Mouse (Mus musculus) MEL (cell line): Measurements from ENCODE around the gene Mroh2a. TPM values are rescaled to one million over a fixed set of nuclear protein-coding genes. Genes with fewer than 3 reads are reported as not detected.

Source experiments
- DNase-seq: peaks from one replicate; pipeline ENCODE4 v3.0.0; 2011; ENCODE audit warnings: low read depth, low spot score
- H3K27ac ChIP-seq: 2 replicates; pipeline ENCODE4 v1.5.1; 2012; ENCODE audit warnings: low read depth, mild to moderate bottlenecking, control low read depth, low read length, moderate library complexity; ENCODE audit not compliant: control insufficient read depth
- H3K27me3 ChIP-seq, 2 experiments: fragments of 150-350 bp in 1 of 2; sonication (generic) in 1 of 2; 2 replicates each; pipeline ENCODE4 v1.6.1; 2012; ENCODE audit warnings: low read length in 2 of 2, mild to moderate bottlenecking in 2 of 2, improper control_type of control experiment in 1 of 2, moderate library complexity in 1 of 2; ENCODE audit not compliant: insufficient read depth in 2 of 2, control insufficient read depth in 1 of 2
- H3K36me3 ChIP-seq, 2 experiments: 2 replicates each; pipeline ENCODE4 v1.6.1; 2012 to 2014; ENCODE audit warnings: low read length in 2 of 2, improper control_type of control experiment in 1 of 2, inconsistent platforms in 1 of 2, mild to moderate bottlenecking in 1 of 2; ENCODE audit not compliant: insufficient read depth in 2 of 2, control insufficient read depth in 1 of 2
- H3K4me1 ChIP-seq, 2 experiments: fragments of 150-350 bp in 1 of 2; sonication (generic) in 1 of 2; 2 replicates each; pipeline ENCODE4 v1.6.1; 2012; ENCODE audit warnings: low read length in 2 of 2, improper control_type of control experiment in 1 of 2, mild to moderate bottlenecking in 1 of 2; ENCODE audit not compliant: insufficient read depth in 2 of 2, control insufficient read depth in 1 of 2
- H3K4me3 ChIP-seq, 2 experiments: fragments of 150-350 bp in 1 of 2; sonication (generic) in 1 of 2; 2 replicates each; pipeline ENCODE4 v1.5.1; 2012; ENCODE audit warnings: low read depth in 2 of 2, low read length in 2 of 2, mild to moderate bottlenecking in 2 of 2, moderate library complexity in 2 of 2, control low read depth in 1 of 2, improper control_type of control experiment in 1 of 2; ENCODE audit not compliant: control insufficient read depth in 1 of 2, insufficient read depth in 1 of 2
- H3K79me2 ChIP-seq: 2 replicates; pipeline ENCODE4 v1.6.1; 2012; ENCODE audit warnings: mild to moderate bottlenecking, low read length, moderate library complexity; ENCODE audit not compliant: control insufficient read depth, poor library complexity, insufficient read depth
- H3K9ac ChIP-seq: 2 replicates; pipeline ENCODE4 v1.6.1; 2012; ENCODE audit warnings: low read depth, mild to moderate bottlenecking, control low read depth, low read length, moderate library complexity; ENCODE audit not compliant: control insufficient read depth, poor library complexity, severe bottlenecking
- H3K9me3 ChIP-seq: fragments of 150-350 bp; sonication (generic); replicated peaks from 2 replicates; pipeline ENCODE4 v1.6.1; 2012; ENCODE audit warnings: mild to moderate bottlenecking, low read length, improper control_type of control experiment, moderate library complexity; ENCODE audit not compliant: insufficient read depth
- CTCF ChIP-seq, 3 experiments: IDR thresholded peaks in 2 of 3; conservative IDR thresholded peaks in 1 of 3; 2 replicates each; pipeline ENCODE4 v1.5.1; 2011 to 2012; ENCODE audit warnings: low read length in 3 of 3, low read depth in 2 of 3, mild to moderate bottlenecking in 2 of 3, improper control_type of control experiment in 1 of 3, inconsistent platforms in 1 of 3, mixed read lengths in 1 of 3, moderate library complexity in 1 of 3; ENCODE audit not compliant: control insufficient read depth in 1 of 3, insufficient read depth in 1 of 3, poor library complexity in 1 of 3, severe bottlenecking in 1 of 3
- EP300 ChIP-seq, 2 experiments: IDR thresholded peaks; 2 replicates each; pipeline ENCODE4 v1.6.1; 2011; ENCODE audit warnings: improper control_type of control experiment in 2 of 2, low read length in 2 of 2, low read depth in 1 of 2, mild to moderate bottlenecking in 1 of 2
- KAT2A ChIP-seq: conservative IDR thresholded peaks from 2 replicates; pipeline ENCODE4 v1.6.1; 2012; ENCODE audit warnings: low read depth, low read length, improper control_type of control experiment, inconsistent platforms
- MAZ ChIP-seq: IDR thresholded peaks from 2 replicates; pipeline ENCODE4 v1.6.1; 2012; ENCODE audit warnings: low read depth, mild to moderate bottlenecking, inconsistent platforms, low read length, improper control_type of control experiment
- MXI1 ChIP-seq: IDR thresholded peaks from 2 replicates; pipeline ENCODE4 v1.6.1; 2011; ENCODE audit warnings: mild to moderate bottlenecking, low read depth, low read length, improper control_type of control experiment
- NRF1 ChIP-seq: IDR thresholded peaks from 2 replicates; pipeline ENCODE4 v1.6.1; 2014; ENCODE audit warnings: low read depth, mild to moderate bottlenecking, inconsistent platforms, low read length, improper control_type of control experiment, moderate library complexity; ENCODE audit not compliant: poor library complexity, insufficient read depth, severe bottlenecking
- POLR2AphosphoS2 ChIP-seq: IDR thresholded peaks from 2 replicates; pipeline ENCODE4 v1.6.1; 2011; ENCODE audit warnings: low read length, improper control_type of control experiment
- RAD21 ChIP-seq: IDR thresholded peaks from 2 replicates; pipeline ENCODE4 v1.6.1; 2011; ENCODE audit warnings: mild to moderate bottlenecking, low read depth, low read length, improper control_type of control experiment
- RCOR1 ChIP-seq: IDR thresholded peaks from 2 replicates; pipeline ENCODE4 v1.6.1; 2012; ENCODE audit warnings: low read depth, mild to moderate bottlenecking, inconsistent platforms, low read length, improper control_type of control experiment
- TAL1 ChIP-seq: IDR thresholded peaks from 2 replicates; pipeline ENCODE4 v1.6.1; 2012; ENCODE audit warnings: mild to moderate bottlenecking, inconsistent platforms, low read length, moderate library complexity, mixed read lengths
- TCF12 ChIP-seq: IDR thresholded peaks from 2 replicates; pipeline ENCODE4 v1.6.1; 2014; ENCODE audit warnings: low read depth, mild to moderate bottlenecking, inconsistent platforms, low read length, improper control_type of control experiment, moderate library complexity
- UBTF ChIP-seq: IDR thresholded peaks from 2 replicates; pipeline ENCODE4 v1.6.1; 2012; ENCODE audit warnings: low read depth, mild to moderate bottlenecking, inconsistent platforms, low read length, improper control_type of control experiment, moderate library complexity, borderline replicate concordance; ENCODE audit not compliant: insufficient read depth
- USF1 ChIP-seq: IDR thresholded peaks from 2 replicates; pipeline ENCODE4 v1.6.1; 2014; ENCODE audit warnings: low read depth, mild to moderate bottlenecking, inconsistent platforms, low read length, improper control_type of control experiment, moderate library complexity
- ZKSCAN1 ChIP-seq: IDR thresholded peaks from 2 replicates; pipeline ENCODE4 v1.6.1; 2012; ENCODE audit warnings: low read depth, mild to moderate bottlenecking, inconsistent platforms, low read length, improper control_type of control experiment, moderate library complexity
- ZMIZ1 ChIP-seq: IDR thresholded peaks from 2 replicates; pipeline ENCODE4 v1.6.1; 2012; ENCODE audit warnings: low read depth, mild to moderate bottlenecking, inconsistent platforms, low read length, improper control_type of control experiment, moderate library complexity
- ZNF384 ChIP-seq: IDR thresholded peaks from 2 replicates; pipeline ENCODE4 v1.6.1; 2012; ENCODE audit warnings: low read depth, mild to moderate bottlenecking, inconsistent platforms, low read length, improper control_type of control experiment
- polyA plus RNA-seq, 2 experiments: library from polyadenylated mRNA; stranded (reverse) in 1 of 2; unstranded in 1 of 2; fragments of >175 nt in 1 of 2; fragments of >200 nt in 1 of 2; gene quantifications; 2 replicates each; pipeline versions ENCODE4 v1.2.1 to v1.2.4; 2012; ENCODE audit warnings: low replicate concordance in 2 of 2, low read depth in 1 of 2; ENCODE audit not compliant: insufficient read length in 2 of 2, insufficient read depth in 1 of 2, missing spikeins in 1 of 2
- total RNA-seq: library from RNA; depleted of rRNA; stranded (reverse); fragments of 300-350 nt; gene quantifications from 2 replicates; pipeline ENCODE4 v1.2.3, GENCODE M21; 2012

The Mroh2a gene
- total and polyA plus RNA-seq, 3 experiments: 0.27 to 2.5 TPM; not detected in 1

DNA sequence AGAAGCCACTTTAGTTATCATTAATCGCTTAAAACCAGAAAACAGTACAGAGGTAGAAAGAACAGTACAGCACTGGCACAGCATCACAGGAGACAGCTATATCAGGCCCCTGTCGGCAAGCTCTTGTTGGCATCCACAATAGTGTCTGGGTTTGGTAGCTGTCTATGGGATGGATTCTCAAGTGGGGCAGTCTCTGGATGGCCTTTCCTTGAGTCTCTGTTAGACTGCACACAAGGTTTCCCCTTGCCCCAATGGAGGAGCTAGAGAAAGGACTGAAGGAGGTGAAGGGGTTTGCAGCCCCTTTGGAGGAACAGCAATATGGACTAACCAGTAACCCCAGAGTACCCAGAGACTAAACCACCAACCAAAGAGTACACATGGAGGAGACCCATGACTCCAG lies 65.3 kb downstream of the Mroh2a start:
- Histone ChIP-seq H3K27me3 (peaks cover 0 to 2% of the 10 kb centered on the region in 2 experiments; a peak in 1 of 4 replicates), H3K4me3 (no peak overlapping the region), H3K4me1 (no peaks in the 10 kb centered on the region), H3K9ac (no peak overlapping the region), H3K27ac (no peak overlapping the region), H3K9me3 (no peaks in the 10 kb centered on the region), H3K79me2 (no peaks in the 10 kb centered on the region)
- DNase-seq: peak; percentile 4
- TF ChIP-seq RAD21 (no peak), ZKSCAN1 (no peak), MAZ (no peak), EP300 (IDR thresholded peaks at IDR 0.05; ENCODE audit: low read depth in 1 of 2, low read length in 2 of 2) (no peak), POLR2AphosphoS2 (no peak), NRF1 (no peak), UBTF (no peak), RCOR1 (no peak), CTCF (IDR thresholded peaks at IDR 0.05 in 2 of 3, conservative IDR thresholded peaks at IDR 0.05 in 1 of 3; ENCODE audit: control insufficient read depth in 1 of 3, insufficient read depth in 1 of 3, low read depth in 2 of 3, low read length in 3 of 3, poor library complexity in 1 of 3, severe bottlenecking in 1 of 3) (no peak), ZMIZ1 (no peak), MXI1 (no peak), KAT2A (no peak), USF1 (no peak)
- TF ChIP-seq, all 39 proteins: peak for 0
- H3K36me3 ChIP-seq: no peaks in the 10 kb centered on the region

DNA sequence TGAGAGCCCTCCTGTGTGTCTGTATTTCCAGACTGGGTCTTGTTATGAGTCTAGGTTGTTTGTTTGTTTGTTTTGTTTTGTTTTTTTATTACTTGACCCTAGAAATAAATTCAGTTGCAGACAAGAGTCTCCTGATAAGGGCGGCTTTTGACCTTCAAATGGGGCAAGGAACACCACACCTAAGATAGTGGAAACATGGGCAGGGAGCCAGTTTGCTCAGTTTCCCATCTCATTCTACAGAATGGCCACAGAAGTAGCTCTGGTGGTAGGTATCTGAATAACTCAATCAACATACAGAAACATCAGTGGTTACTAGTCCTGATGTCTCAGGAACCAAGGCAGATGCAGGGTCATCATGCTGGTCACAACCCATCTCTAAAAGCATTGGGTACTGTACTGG lies 67.9 kb downstream of the Mroh2a start:
- Histone ChIP-seq H3K4me1 (no peaks in the 10 kb centered on the region), H3K27me3 (peaks cover 0 to 2% of the 10 kb centered on the region in 2 experiments; a peak in 1 of 4 replicates), H3K9me3 (no peaks in the 10 kb centered on the region), H3K79me2 (no peaks in the 10 kb centered on the region), H3K4me3 (no peak overlapping the region), H3K36me3 (no peaks in the 10 kb centered on the region), H3K27ac (no peak overlapping the region), H3K9ac (no peak overlapping the region)
- TF ChIP-seq TAL1: peak; percentile 1; the same call in 1 of the 2 replicates
- TF ChIP-seq TCF12: no peak
- no peak for TF ChIP-seq ZNF384
- peak; percentile 7 for DNase-seq
